Mouse (Mus musculus): Measurements from ENCODE around the gene Shisa8.
A peak's percentile ranks its signal among the peaks of the same experiment; 100 is the strongest.

Gene Shisa8

GRCm38 (mm10) chr15:82221104-82221860 lies 8.7 kb upstream of the Shisa8 start:
- DNase-seq = no peak

GRCm38 (mm10) chr15:82220003-82220675 lies 7.5 kb upstream of the Shisa8 start:
- DNase-seq = no peak

GRCm38 (mm10) chr15:82218778-82219666 lies 6.4 kb upstream of the Shisa8 start:
- peak in 1 of 2 experiments; percentile 32 for DNase-seq

- no peak for DNase-seq
Measured at GRCm38 (mm10) chr15:82217980-82218379, 5.4 kb upstream of the Shisa8 start.

- no peak for DNase-seq
Measured at GRCm38 (mm10) chr15:82217039-82217438, 4.4 kb upstream of the Shisa8 start.

GRCm38 (mm10) chr15:82216142-82216827 lies 3.7 kb upstream of the Shisa8 start:
- DNase-seq = no peak

GRCm38 (mm10) chr15:82215332-82216046 lies 2.9 kb upstream of the Shisa8 start:
- no peak for DNase-seq

GRCm38 (mm10) chr15:82213222-82213621 lies 607 bp upstream of the Shisa8 start:
- no peak for DNase-seq

- DNase-seq = no peak
Measured at GRCm38 (mm10) chr15:82211911-82212751, 484 bp downstream of the Shisa8 start.

GRCm38 (mm10) chr15:82211281-82211680 lies 1.3 kb downstream of the Shisa8 start:
- DNase-seq = no peak

- no peak for DNase-seq
Measured at GRCm38 (mm10) chr15:82210801-82211200, 1.8 kb downstream of the Shisa8 start.

- no peak for DNase-seq
Measured at GRCm38 (mm10) chr15:82209295-82210050, 3.1 kb downstream of the Shisa8 start.

GRCm38 (mm10) chr15:82208307-82208706 lies 4.3 kb downstream of the Shisa8 start:
- DNase-seq = no peak

GRCm38 (mm10) chr15:82207504-82208219 lies 5.0 kb downstream of the Shisa8 start:
- no peak for DNase-seq

GRCm38 (mm10) chr15:82207105-82207459 lies 5.5 kb downstream of the Shisa8 start:
- DNase-seq = no peak

GRCm38 (mm10) chr15:82206365-82207104 lies 6.1 kb downstream of the Shisa8 start:
- DNase-seq = peak; percentile 28 to 49

- no peak for DNase-seq
Measured at GRCm38 (mm10) chr15:82204680-82205371, 7.8 kb downstream of the Shisa8 start.

All from lung, adult 18-20 months (tissue).